Mouse (Mus musculus) midbrain, embryonic 13.5 days (tissue): ENCODE results near the gene Rpl41. TPM values are rescaled to one million over a fixed set of nuclear protein-coding genes. Genes with fewer than 3 reads are reported as not detected.
"Not testable (repeated sequence)": the region's sequence is repeated elsewhere in the genome, so short reads cannot be mapped to it uniquely, and the experiment has no call there.

Experiments used
- ATAC-seq: fragments of 200-750 bp; cut with Nextera tagmentation; 2 replicates; pipeline ENCODE4 v1.8.0; 2017; ENCODE audit warnings: mild to moderate bottlenecking, moderate TSS enrichment, moderate library complexity
- H3K27ac ChIP-seq: fragments of 300-500 bp; sonication (generic); 2 replicates; pipeline ENCODE4 v1.5.1; 2015; ENCODE audit warnings: inconsistent platforms, mild to moderate bottlenecking, moderate library complexity
- H3K27me3 ChIP-seq: fragments of 300-500 bp; sonication (generic); 2 replicates; pipeline ENCODE4 v1.6.1; 2015; ENCODE audit warnings: mild to moderate bottlenecking, inconsistent platforms
- H3K36me3 ChIP-seq: fragments of 300-500 bp; sonication (generic); 2 replicates; pipeline ENCODE4 v1.6.1; 2015; ENCODE audit warnings: mild to moderate bottlenecking, inconsistent platforms
- H3K4me1 ChIP-seq: fragments of 300-500 bp; sonication (generic); replicated peaks from 2 replicates; pipeline ENCODE4 v1.6.1; 2015; ENCODE audit warnings: inconsistent platforms
- H3K4me2 ChIP-seq: fragments of 300-500 bp; sonication (generic); replicated peaks from 2 replicates; pipeline ENCODE4 v1.6.1; 2015; ENCODE audit warnings: moderate library complexity, mild to moderate bottlenecking, inconsistent platforms
- H3K4me3 ChIP-seq: fragments of 300-500 bp; sonication (generic); replicated peaks from 2 replicates; pipeline ENCODE4 v1.5.1; 2015; ENCODE audit warnings: mild to moderate bottlenecking, inconsistent platforms
- H3K9ac ChIP-seq: fragments of 300-500 bp; sonication (generic); replicated peaks from 2 replicates; pipeline ENCODE4 v1.6.1; 2015; ENCODE audit warnings: mild to moderate bottlenecking, inconsistent platforms
- H3K9me3 ChIP-seq: fragments of 300-500 bp; sonication (generic); 2 replicates; pipeline ENCODE4 v1.6.1; 2016; ENCODE audit warnings: mild to moderate bottlenecking, inconsistent platforms
- WGBS: fragments of 180-500 bp; shearing (Covaris S2); methylation state at CpG from one replicate; pipeline ENCODE4 v1.1.7; 2015; 5-methylcytosine and 5-hydroxymethylcytosine counted together
- polyA plus RNA-seq: library from polyadenylated mRNA; unstranded; fragments of >200 nt; fragmentation: Nextera tagmentation; extraction: Ambion mirVana; gene quantifications from 2 replicates; pipeline ENCODE4 v1.2.1, GENCODE M21; 2015

Gene Rpl41
- polyA plus RNA-seq, 1 experiment from 2014 or later, result 2,595 TPM

DNA sequence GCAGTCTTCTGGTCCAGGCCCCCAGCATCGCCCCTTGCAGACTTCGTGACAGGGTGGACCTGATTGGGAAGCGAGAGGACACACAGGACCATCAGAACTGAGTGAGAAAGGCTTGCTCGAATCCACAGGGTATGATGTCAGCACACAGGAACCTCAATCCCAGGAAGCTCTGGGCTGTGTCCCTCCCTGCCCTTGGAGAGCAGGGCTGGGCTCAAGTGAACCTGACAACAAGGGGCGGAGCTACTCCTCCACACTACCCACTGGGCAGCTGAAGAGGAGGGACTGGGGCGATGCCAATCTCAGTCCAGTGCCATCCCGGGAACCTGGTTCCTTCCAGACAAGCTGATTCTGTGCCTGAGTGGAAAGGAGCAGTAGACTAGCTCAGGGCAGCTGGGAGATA is 34.5 kb upstream of the Rpl41 start:
- no peak for ATAC-seq
- Histone ChIP-seq H3K4me1 (no peaks in the 10 kb centered on the region), H3K4me3 (no peak overlapping the region), H3K9ac (no peak overlapping the region), H3K27ac (no peak overlapping the region), H3K27me3 (peaks cover 50% of the 10 kb centered on the region), H3K9me3 (no peaks in the 10 kb centered on the region), H3K36me3 (no peaks in the 10 kb centered on the region), H3K4me2 (no peak overlapping the region)
- 18% methylated on average over 7 of the region's 7 CpGs for WGBS

DNA sequence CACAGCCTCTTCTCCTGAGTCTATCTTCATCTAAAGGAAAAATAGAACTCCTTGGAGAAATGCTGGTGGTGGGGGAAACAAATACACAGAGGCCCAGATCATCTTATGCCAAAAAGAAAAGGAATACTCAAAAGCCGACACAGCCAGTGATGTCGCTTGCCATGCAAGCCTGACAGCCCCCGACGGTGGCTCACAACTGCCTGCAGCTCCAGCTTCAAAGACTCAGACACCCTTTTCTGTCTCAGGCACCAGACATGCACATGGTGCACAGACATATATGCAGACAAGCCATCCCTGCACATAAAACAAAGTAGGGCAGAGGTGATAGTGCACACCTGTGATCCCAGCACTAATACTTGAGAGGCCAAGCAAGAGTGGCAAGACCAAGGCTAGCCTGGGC is 30.6 kb upstream of the Rpl41 start:
- Histone ChIP-seq H3K27me3 (peaks cover 13% of the 10 kb centered on the region), H3K4me1 (no peaks in the 10 kb centered on the region), H3K4me3 (no peak overlapping the region), H3K9me3 (no peaks in the 10 kb centered on the region), H3K36me3 (no peaks in the 10 kb centered on the region), H3K27ac (no peak overlapping the region), H3K4me2 (no peak overlapping the region), H3K9ac (no peak overlapping the region)
- ATAC-seq, result no peak
- WGBS, result 85% methylated on average over 4 of the region's 4 CpGs

DNA sequence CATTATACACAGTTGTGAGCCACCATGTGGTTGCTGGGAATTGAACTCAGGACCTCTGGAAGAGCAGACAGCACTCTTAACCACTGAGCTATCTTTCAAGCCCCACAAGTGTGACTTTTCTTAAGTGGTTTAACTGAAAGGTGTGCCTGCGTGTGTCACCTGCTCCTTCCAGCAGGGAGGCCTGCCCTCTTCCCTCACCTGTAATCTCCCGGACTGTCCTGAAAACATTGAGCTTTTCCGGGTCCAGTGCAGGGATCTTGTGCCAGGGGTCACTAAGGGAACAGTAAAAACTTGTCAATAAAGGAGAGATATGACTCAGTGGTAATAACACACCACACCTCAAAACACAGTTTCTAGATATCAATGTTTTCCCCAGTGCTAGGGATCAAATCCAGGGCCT is 30.2 kb upstream of the Rpl41 start:
- Histone ChIP-seq H3K36me3 (no peaks in the 10 kb centered on the region), H3K9me3 (no peaks in the 10 kb centered on the region), H3K9ac (no peak overlapping the region), H3K4me3 (no peak overlapping the region), H3K4me2 (no peak overlapping the region), H3K27ac (no peak overlapping the region), H3K27me3 (peaks cover 8% of the 10 kb centered on the region), H3K4me1 (no peaks in the 10 kb centered on the region)
- WGBS, result 86% methylated on average over 3 of the region's 3 CpGs
- no peak for ATAC-seq

DNA sequence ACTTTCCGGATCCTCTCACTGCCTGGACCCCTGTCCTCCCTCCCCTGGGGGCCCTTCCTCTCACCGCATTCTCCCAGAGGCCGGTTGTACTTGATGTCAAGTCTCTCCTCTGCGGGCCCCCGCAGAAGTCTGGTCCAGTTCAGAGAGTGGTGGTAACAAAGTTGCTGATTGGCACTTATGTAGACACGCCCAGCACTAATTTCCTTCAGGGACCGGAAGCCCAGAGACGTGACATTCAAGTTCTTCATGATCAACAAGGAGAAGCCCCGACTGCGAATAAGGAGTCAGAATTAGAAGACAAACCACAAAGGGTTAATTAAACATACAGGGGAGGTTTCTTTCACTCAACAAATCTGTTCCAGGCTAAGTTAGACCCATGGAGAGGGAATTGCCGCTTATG is 29.2 kb upstream of the Rpl41 start:
- no peak overlapping the region for H3K4me2 ChIP-seq
- no peak overlapping the region for H3K9ac ChIP-seq
- H3K9me3 ChIP-seq, result no peaks in the 10 kb centered on the region
- ATAC-seq, result no peak
- no peak overlapping the region for H3K4me3 ChIP-seq
- 78% methylated on average over 11 of the region's 11 CpGs for WGBS
- no peaks in the 10 kb centered on the region for H3K36me3 ChIP-seq
- H3K4me1 ChIP-seq, result no peaks in the 10 kb centered on the region
- no peaks in the 10 kb centered on the region for H3K27me3 ChIP-seq
- H3K27ac ChIP-seq, result no peak overlapping the region

DNA sequence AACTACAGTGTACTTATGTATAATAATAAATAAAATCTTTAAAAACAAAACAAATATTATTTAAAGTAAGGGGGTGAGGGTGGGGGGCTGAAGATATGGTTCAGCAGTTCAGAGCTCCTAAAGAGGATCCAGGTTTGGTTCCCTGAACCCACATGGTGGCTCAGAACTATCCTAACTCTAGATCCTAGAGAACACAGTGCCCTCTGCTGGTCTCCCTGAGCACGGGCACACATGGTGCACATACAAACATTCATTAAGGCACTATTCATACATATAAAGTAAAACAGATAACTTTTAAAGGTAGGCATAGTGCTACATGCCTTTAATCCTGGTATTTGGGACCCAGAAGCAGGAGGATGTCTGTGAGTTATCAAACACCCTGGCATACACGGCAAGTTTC is 26.0 kb upstream of the Rpl41 start:
- no peaks in the 10 kb centered on the region for H3K9me3 ChIP-seq
- WGBS, result 98% methylated on average over 2 of the region's 2 CpGs
- H3K4me2 ChIP-seq, result no peak overlapping the region
- H3K9ac ChIP-seq, result no peak overlapping the region
- H3K27ac ChIP-seq, result no peak overlapping the region
- H3K4me3 ChIP-seq, result no peak overlapping the region
- no peaks in the 10 kb centered on the region for H3K36me3 ChIP-seq
- no peak for ATAC-seq
- H3K4me1 ChIP-seq, result no peaks in the 10 kb centered on the region
- no peaks in the 10 kb centered on the region for H3K27me3 ChIP-seq

DNA sequence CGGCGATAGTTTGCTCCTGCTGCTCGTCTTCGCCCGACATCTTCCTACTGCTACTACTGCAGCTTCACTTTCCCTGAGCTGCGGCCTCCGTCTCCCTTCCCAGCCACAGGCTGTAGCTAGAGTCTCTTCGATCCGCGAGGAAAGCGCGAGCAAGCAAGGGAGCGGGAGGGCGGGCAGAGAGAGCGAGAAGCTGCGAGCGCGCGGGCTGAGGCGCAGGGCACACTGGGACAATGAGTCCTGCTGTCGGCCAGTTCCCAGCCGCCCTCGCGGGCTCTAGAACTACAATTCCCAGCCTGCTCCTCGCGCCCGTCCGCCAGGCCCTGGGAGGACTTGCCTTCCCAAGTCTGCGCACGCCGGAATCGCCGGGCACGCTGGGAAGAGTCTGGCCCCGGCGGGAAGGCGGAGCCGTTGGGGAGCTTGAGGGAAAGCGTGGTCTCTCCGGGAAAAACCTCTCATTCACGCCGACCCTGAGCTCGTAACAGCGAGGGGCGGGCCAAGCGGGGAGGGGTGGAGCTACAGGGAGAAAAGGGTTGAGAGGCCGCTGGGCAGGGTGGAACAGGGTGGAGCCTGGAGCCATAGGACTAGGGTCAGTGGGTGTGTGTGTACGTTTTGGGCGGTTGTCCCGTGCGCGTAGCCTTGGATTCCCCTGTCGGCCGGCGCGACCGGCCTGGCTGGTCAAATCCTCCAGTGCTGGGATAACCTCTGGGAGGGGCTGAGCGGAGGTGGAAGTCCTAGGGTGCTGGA is 16.9 kb upstream of the Rpl41 start, which contains the start of gene Pa2g4:
Pa2g4 (minus strand) TSS at position 200 of the 744 bp plus-strand sequence.
- ATAC-seq, result peak; percentile 100
- H3K27me3 ChIP-seq, result no peaks in the 10 kb centered on the region
- H3K4me3 ChIP-seq, result peak within 1 kb of the TSS; percentile 95
- no peaks in the 10 kb centered on the region for H3K9me3 ChIP-seq
- H3K36me3 ChIP-seq, result peaks cover 24% of the 10 kb centered on the region
- peak within 1 kb of the TSS; percentile 90 for H3K27ac ChIP-seq
- peaks cover 26% of the 10 kb centered on the region for H3K4me1 ChIP-seq
- H3K4me2 ChIP-seq, result peak within 1 kb of the TSS; percentile 97
- WGBS, result under 1% methylated on average over 58 of the region's 58 CpGs
- H3K9ac ChIP-seq, result peak within 1 kb of the TSS; percentile 95

DNA sequence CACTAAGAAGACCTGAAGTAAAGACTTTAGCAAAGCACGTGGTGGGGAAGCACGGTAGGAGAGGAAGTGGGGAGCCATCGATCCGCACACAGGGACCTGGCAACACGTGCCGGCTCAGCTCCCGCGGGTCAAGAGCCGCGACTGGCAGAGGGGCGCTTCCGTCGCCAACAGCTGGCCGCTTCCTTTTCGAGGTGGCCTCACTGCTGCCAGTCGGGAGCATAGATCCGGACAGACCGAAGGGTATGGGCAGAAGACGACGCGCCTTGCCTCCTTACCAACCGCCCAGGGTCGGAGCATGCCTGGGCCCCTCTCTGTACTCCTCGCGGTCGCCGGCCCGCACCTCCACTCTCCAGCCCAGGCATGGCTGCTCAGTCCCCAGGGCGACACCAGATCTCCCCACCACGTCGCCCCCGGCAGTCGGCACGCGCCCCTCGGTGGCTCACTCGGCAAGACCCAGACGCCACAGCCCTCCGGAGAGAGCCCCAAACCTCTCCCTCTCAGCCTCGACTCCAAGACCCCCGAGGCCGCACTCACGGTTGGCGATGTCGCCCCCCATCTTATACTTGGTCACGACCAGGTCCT is 16.2 kb upstream of the Rpl41 start:
- no peaks in the 10 kb centered on the region for H3K27me3 ChIP-seq
- H3K4me3 ChIP-seq, result peak overlapping the region; percentile 95
- no peaks in the 10 kb centered on the region for H3K9me3 ChIP-seq
- H3K4me2 ChIP-seq, result peak overlapping the region; percentile 97
- ATAC-seq, result peak; percentile 57
- H3K4me1 ChIP-seq, result peaks cover 26% of the 10 kb centered on the region
- peak overlapping the region; percentile 90 for H3K27ac ChIP-seq
- WGBS, result 1% methylated on average over 46 of the region's 46 CpGs
- H3K36me3 ChIP-seq, result peaks cover 31% of the 10 kb centered on the region
- peak overlapping the region; percentile 95 for H3K9ac ChIP-seq

DNA sequence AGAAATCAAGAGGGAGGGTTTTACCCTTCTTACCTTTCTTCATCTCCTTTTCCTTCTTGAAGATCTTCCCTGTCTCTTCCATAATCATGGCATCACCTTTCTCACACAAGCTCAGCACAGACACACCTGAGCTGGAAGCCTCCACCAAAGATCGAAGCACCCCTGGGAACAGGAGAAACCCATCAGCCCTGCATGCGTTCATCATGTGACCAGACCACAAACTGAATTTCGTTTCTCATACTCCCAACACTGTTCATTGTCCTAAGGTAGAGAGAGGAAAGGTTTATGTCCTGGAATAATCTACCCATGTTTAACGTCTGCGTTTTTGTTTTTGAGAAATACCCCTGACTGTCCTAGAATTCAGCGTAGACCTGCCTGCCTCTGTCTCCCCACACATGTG is 14.4 kb upstream of the Rpl41 start:
- Histone ChIP-seq H3K27me3 (no peaks in the 10 kb centered on the region), H3K27ac (no peak overlapping the region), H3K36me3 (peaks cover 48% of the 10 kb centered on the region), H3K9ac (peak overlapping the region; percentile 21; the same call in 1 of the 2 replicates), H3K9me3 (no peaks in the 10 kb centered on the region), H3K4me1 (peaks cover 26% of the 10 kb centered on the region), H3K4me2 (peak overlapping the region; percentile 97; the same call in 1 of the 2 replicates), H3K4me3 (no peak overlapping the region)
- ATAC-seq, result no peak
- WGBS, result 96% methylated on average over 6 of the region's 6 CpGs

DNA sequence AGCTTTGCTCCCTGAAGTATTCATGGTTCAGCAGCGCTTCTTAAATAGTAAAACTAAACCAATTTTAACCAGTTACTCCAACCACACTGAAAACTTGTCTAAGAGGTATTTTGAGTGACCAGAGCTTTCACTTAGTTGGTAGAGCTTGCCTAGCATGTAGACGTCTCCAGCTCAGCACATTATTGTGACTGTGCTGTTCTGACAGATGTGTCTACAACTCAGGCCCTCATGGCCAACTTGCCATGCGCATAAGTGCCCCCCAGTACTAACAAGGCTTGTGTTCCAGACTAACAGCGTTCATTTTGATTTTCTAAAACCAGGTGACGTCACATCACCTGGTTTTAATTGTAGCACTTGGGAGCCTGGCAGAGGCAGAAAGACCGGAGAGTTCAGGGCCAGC is 7.9 kb upstream of the Rpl41 start:
- H3K27ac ChIP-seq, result no peak overlapping the region
- no peaks in the 10 kb centered on the region for H3K4me1 ChIP-seq
- WGBS, result 86% methylated on average over 6 of the region's 6 CpGs
- H3K36me3 ChIP-seq, result peaks cover 51% of the 10 kb centered on the region
- no peaks in the 10 kb centered on the region for H3K27me3 ChIP-seq
- no peak overlapping the region for H3K4me3 ChIP-seq
- H3K4me2 ChIP-seq, result no peak overlapping the region
- H3K9ac ChIP-seq, result no peak overlapping the region
- H3K9me3 ChIP-seq, result no peaks in the 10 kb centered on the region
- ATAC-seq, result no peak

DNA sequence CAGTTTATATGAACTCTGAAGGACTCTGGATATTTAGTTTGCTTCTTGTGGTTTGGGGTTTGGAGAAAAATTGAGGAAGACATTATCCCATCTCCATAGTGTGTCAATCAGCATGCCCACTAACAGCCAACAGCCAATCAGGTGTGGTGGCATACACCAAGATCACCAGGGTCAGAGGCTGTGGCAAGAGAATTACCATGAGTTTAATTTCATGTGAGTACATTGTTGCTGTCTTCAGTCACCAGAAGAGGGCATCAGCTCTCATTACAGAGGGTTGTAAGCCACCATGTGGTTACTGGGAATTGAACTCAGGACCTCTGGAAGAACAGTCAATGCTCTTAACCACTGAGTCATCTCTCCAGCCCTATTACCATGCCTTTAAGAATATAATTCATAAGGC is 7.2 kb upstream of the Rpl41 start:
- H3K4me1 ChIP-seq, result no peaks in the 10 kb centered on the region
- H3K4me3 ChIP-seq, result no peak overlapping the region
- no peak overlapping the region for H3K27ac ChIP-seq
- no peak overlapping the region for H3K9ac ChIP-seq
- peaks cover 44% of the 10 kb centered on the region for H3K36me3 ChIP-seq
- H3K9me3 ChIP-seq, result no peaks in the 10 kb centered on the region
- no peak for ATAC-seq
- H3K4me2 ChIP-seq, result no peak overlapping the region
- no peaks in the 10 kb centered on the region for H3K27me3 ChIP-seq

DNA sequence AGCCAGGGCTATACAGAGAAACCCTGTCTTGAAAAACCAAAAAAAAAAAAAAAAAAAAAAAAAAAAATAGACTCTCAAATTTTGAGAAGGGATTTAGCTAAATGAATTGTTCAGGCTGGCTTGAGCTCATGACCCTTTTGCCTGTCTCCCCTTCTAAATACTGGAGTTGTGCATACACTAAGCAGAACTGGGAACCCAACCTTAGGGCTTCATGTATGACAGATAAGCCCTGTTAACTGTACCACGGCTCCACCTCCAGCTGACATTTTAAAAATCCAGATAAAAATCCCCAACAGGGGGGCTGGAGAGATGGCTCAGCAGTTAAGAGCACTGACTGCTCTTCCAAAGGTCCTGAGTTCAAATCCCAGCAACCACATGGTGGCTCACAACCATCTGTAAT is 6.5 kb upstream of the Rpl41 start:
- ATAC-seq, H3K4me2 ChIP-seq, H3K4me3 ChIP-seq, H3K27me3 ChIP-seq, H3K4me1 ChIP-seq, H3K9me3 ChIP-seq, H3K9ac ChIP-seq, H3K27ac ChIP-seq: not testable (repeated sequence)
- H3K36me3 ChIP-seq, result peaks cover 37% of the 10 kb centered on the region
- WGBS, result 94% methylated on average over 1 of the region's 1 CpGs

DNA sequence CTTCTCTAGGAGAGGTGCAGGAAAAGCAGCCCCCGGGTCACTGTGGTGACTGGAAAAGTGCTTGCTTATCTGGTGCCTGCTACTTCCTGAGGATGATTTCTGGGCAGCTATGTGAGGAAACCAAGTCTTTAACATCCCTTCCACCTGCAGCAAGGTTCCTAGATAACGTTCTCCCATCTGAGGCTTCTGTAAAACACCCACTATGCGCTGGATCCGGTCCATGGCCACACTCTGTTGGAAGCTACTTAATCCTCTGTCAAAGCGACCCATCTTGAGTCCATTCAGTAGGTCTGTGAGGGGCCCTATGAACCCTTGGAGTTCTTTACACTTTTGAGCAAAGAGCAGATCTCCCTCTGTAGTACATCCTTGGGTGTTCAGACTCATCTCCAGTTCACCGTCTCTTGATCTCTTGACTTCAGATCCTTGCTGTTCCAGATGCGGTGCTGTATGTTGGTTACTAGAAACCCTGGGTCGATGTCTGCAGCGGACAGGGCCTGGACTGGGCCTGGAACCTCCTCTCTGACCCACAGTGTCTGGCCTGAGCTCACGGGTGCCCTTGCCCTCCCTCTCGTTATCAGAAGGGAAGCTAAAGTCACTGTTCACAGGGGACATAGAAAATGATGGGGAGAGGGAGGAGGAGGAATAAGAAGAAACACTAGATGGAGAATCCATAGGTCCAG is 1.2 kb upstream of the Rpl41 start:
- not testable (repeated sequence) for ATAC-seq, H3K4me3 ChIP-seq, H3K27me3 ChIP-seq, H3K9me3 ChIP-seq, H3K27ac ChIP-seq, H3K36me3 ChIP-seq, H3K4me2 ChIP-seq, H3K9ac ChIP-seq
- 92% methylated on average over 11 of the region's 11 CpGs for WGBS
- H3K4me1 ChIP-seq, result peaks cover 16% of the 10 kb centered on the region
